28 mouse cellular contexts compared by ENCODE assay signal in the genomic region with DNA sequence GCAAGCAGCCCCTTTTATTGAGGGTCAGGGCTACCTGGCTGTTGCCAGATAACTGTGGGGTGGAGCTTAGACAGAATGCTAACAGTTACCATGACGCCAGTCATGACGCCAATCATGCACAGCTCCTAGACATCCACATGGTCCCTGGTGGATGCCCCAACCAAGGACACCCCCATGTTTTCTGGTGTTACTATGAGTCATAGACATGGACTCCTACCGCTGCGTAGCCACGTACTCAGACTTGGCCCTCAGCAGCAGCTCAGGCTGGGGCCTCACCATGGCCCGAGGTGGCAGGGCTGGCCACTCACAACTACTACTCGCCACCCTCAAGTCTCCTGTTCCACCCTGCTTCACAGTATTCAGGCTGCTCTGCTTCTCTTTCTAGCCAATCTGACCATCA. TPM values are rescaled to one million over a fixed set of nuclear protein-coding genes. Genes with fewer than 3 reads are reported as not detected.
A peak's percentile ranks its signal among the peaks of the same experiment; 100 is the strongest.
DNase-seq lines count a peak whose midpoint lies in the region; ATAC-seq lines count a peak whose summit lies in the region.
"Had no signal": no experiment of that assay in that cellular context is flagged by ENCODE, and none has a peak within 500 bp of the region (broad histone marks: within the 10 kb centered on the region; RNA-seq: fewer than 3 reads in every experiment).

No protein-coding gene starts in this region.

- no peaks in the 10 kb centered on the region for H3K9me3 ChIP-seq in heart, embryonic 11.5 days (replicated peaks; ENCODE audit: control insufficient read depth, low read length)
- H3K9me3 ChIP-seq in limb, embryonic 12.5 days, result no peaks in the 10 kb centered on the region
- H3K9me3 ChIP-seq in limb, embryonic 10.5 days (replicated peaks), result no peaks in the 10 kb centered on the region
- H3K9me3 ChIP-seq: embryonic facial prominence, embryonic 13.5 days; embryonic facial prominence, embryonic 15.5 days; forebrain, embryonic 10.5 days; forebrain, embryonic 12.5 days; G1E had no signal

- no peak for ATAC-seq in heart, embryonic 11.5 days (replicated peaks; ENCODE audit: insufficient number of reproducible peaks, low FRiP score, low TSS enrichment)
- peak; percentile 67 for ATAC-seq in limb, embryonic 12.5 days (ENCODE audit: insufficient number of reproducible peaks, insufficient read depth, low FRiP score, low TSS enrichment, low read depth)
- ATAC-seq: forebrain, embryonic 14.5 days; forebrain, embryonic 16.5 days; Patski had no signal

- H3K4me1 ChIP-seq in heart, embryonic 11.5 days (ENCODE audit: control insufficient read depth, insufficient read depth, low read length), result no peaks in the 10 kb centered on the region
- no peaks in the 10 kb centered on the region for H3K4me1 ChIP-seq in limb, embryonic 12.5 days (replicated peaks)
- H3K4me1 ChIP-seq in limb, embryonic 10.5 days, result no peaks in the 10 kb centered on the region
- peaks cover 13% of the 10 kb centered on the region for H3K4me1 ChIP-seq in brown adipose tissue, adult 24 weeks (ENCODE audit: control insufficient read depth, insufficient read depth, insufficient read length, low read length)
- H3K4me1 ChIP-seq: embryonic facial prominence, embryonic 13.5 days; embryonic facial prominence, embryonic 15.5 days; forebrain, embryonic 10.5 days; forebrain, embryonic 12.5 days had no signal

- no peaks in the 10 kb centered on the region for H3K27me3 ChIP-seq in heart, embryonic 11.5 days (ENCODE audit: control insufficient read depth, insufficient read depth, low read length)
- H3K27me3 ChIP-seq in limb, embryonic 12.5 days, result peaks cover 2% of the 10 kb centered on the region; the same call in 1 of the 2 replicates
- no peaks in the 10 kb centered on the region for H3K27me3 ChIP-seq in limb, embryonic 10.5 days (ENCODE audit: low read depth, poor library complexity, severe bottlenecking)
- H3K27me3 ChIP-seq: CH12.LX; embryonic facial prominence, embryonic 13.5 days; embryonic facial prominence, embryonic 15.5 days; Patski had no signal

- no peaks in the 10 kb centered on the region for H3K36me3 ChIP-seq in heart, embryonic 11.5 days (ENCODE audit: control insufficient read depth, insufficient read depth, low read length)
- H3K36me3 ChIP-seq in limb, embryonic 12.5 days, result no peaks in the 10 kb centered on the region
- no peaks in the 10 kb centered on the region for H3K36me3 ChIP-seq in limb, embryonic 10.5 days
- H3K36me3 ChIP-seq: embryonic facial prominence, embryonic 13.5 days; embryonic facial prominence, embryonic 15.5 days; forebrain, embryonic 10.5 days; forebrain, embryonic 12.5 days; G1E had no signal

- no peak overlapping the region for H3K9ac ChIP-seq in heart, embryonic 11.5 days (ENCODE audit: low read depth, low read length)
- no peak overlapping the region for H3K9ac ChIP-seq in limb, embryonic 12.5 days (replicated peaks)
- H3K9ac ChIP-seq: embryonic facial prominence, embryonic 13.5 days; embryonic facial prominence, embryonic 15.5 days; forebrain, embryonic 12.5 days had no signal

- H3K4me3 ChIP-seq in heart, embryonic 11.5 days (ENCODE audit: low read depth, low read length), result no peak overlapping the region
- no peak overlapping the region for H3K4me3 ChIP-seq in limb, embryonic 12.5 days (replicated peaks)
- no peak overlapping the region for H3K4me3 ChIP-seq in limb, embryonic 10.5 days
- H3K4me3 ChIP-seq in brown adipose tissue, adult 24 weeks (ENCODE audit: insufficient read depth, low read depth, low read length), result no peak overlapping the region
- H3K4me3 ChIP-seq: embryonic facial prominence, embryonic 13.5 days; embryonic facial prominence, embryonic 15.5 days; erythroblast, embryonic 14.5 days; forebrain, embryonic 10.5 days; forebrain, embryonic 12.5 days had no signal

- H3K4me2 ChIP-seq in heart, embryonic 11.5 days, result no peak overlapping the region
- H3K4me2 ChIP-seq in limb, embryonic 12.5 days, result no peak overlapping the region
- H3K4me2 ChIP-seq: embryonic facial prominence, embryonic 13.5 days; embryonic facial prominence, embryonic 15.5 days; forebrain, embryonic 12.5 days had no signal

- peak; percentile 73 for DNase-seq in heart, adult 11 months
- DNase-seq in limb, embryonic 10.5 days (ENCODE audit: low spot score), result no peak
- DNase-seq: adrenal gland, adult 8-10 months; adrenal gland, postnatal 14 days; adrenal gland, postnatal 36 days; B cell, adult 2 months; cerebellum, adult 11 months; cerebellum, adult 18-20 months; cerebellum, adult 8-10 months; cerebellum, adult 9-11 months; cerebellum, postnatal 14 days; cerebellum, postnatal 36 days; embryo, embryonic 11 days had no signal

- 91% methylated on average over 7 of the region's 7 CpGs for WGBS in heart, embryonic 11.5 days (ENCODE audit: insufficient replicate concordance)
- WGBS in limb, embryonic 12.5 days, result 89% methylated on average over 7 of the region's 7 CpGs
- 97% methylated on average over 7 of the region's 7 CpGs for WGBS in limb, embryonic 10.5 days

- no peak overlapping the region for H3K27ac ChIP-seq in heart, embryonic 11.5 days (ENCODE audit: low read depth, low read length)
- no peak overlapping the region for H3K27ac ChIP-seq in limb, embryonic 12.5 days
- H3K27ac ChIP-seq in limb, embryonic 10.5 days, result no peak overlapping the region
- peak overlapping the region; percentile 42; the same call in 1 of the 2 replicates for H3K27ac ChIP-seq in brown adipose tissue, adult 24 weeks (replicated peaks; ENCODE audit: low read depth, low read length)
- H3K27ac ChIP-seq: embryonic facial prominence, embryonic 13.5 days; embryonic facial prominence, embryonic 15.5 days; forebrain, embryonic 10.5 days; forebrain, embryonic 12.5 days had no signal

RNA-seq across cellular contexts. Expression of a gene that starts 44.1 kb away (rescaled TPM):
- 15.7 and 16.0 TPM in 2 replicates for polyA plus RNA-seq in heart, embryonic 11.5 days (2014; fragmentation: Nextera tagmentation; extraction: Ambion mirVana)
- polyA plus RNA-seq in limb, embryonic 12.5 days (2016; fragmentation: Nextera tagmentation; extraction: Ambion mirVana), result 2.6 and 2.9 TPM in 2 replicates
- 1.7 and 2.2 TPM in 2 replicates for polyA plus RNA-seq in limb, embryonic 10.5 days (2016; fragmentation: Nextera tagmentation; extraction: Ambion mirVana)
- polyA plus RNA-seq in brown adipose tissue, adult 24 weeks (2012; ENCODE audit: insufficient read depth, insufficient read length, missing spikeins), result 67.8 and 71.3 TPM in 2 replicates
- polyA plus RNA-seq: activated CD4-positive, CD25-positive, alpha-beta regulatory T cell, adult 4 months; CD4-positive, CD25-positive, alpha-beta regulatory T cell, adult 4 months; erythroblast, embryonic 14.5 days; G1E had no signal

RNA-seq across cellular contexts. Expression of a gene that starts 45.6 kb away (rescaled TPM):
- polyA plus RNA-seq in heart, embryonic 11.5 days (2014; fragmentation: Nextera tagmentation; extraction: Ambion mirVana), result 635 and 657 TPM in 2 replicates
- 982 and 1,024 TPM in 2 replicates for polyA plus RNA-seq in limb, embryonic 12.5 days (2016; fragmentation: Nextera tagmentation; extraction: Ambion mirVana)
- polyA plus RNA-seq in limb, embryonic 10.5 days (2016; fragmentation: Nextera tagmentation; extraction: Ambion mirVana), result 970 and 1,039 TPM in 2 replicates
- 220 and 238 TPM in 2 replicates for polyA plus RNA-seq in brown adipose tissue, adult 24 weeks (2012; ENCODE audit: insufficient read depth, insufficient read length, missing spikeins)
